Mouse (Mus musculus) megakaryocyte progenitor cell, adult 5-6 weeks (primary cell): ENCODE measurements at regions not wholly inside any gene's neighbourhood (a gene's known extent, or its start where the extent isn't known, plus 50 kb on each side); places are given as distances from the start of the nearest gene placed in this dataset.
"Not testable (repeated sequence)": the region's sequence is repeated elsewhere in the genome, so short reads cannot be mapped to it uniquely, and the experiment has no call there.

Experiments
- ATAC-seq: replicated peaks from 2 replicates; pipeline ENCODE4 v1.8.0; 2016; ENCODE audit warnings: mild to moderate bottlenecking, moderate TSS enrichment, inconsistent platforms; ENCODE audit not compliant: poor library complexity

DNA sequence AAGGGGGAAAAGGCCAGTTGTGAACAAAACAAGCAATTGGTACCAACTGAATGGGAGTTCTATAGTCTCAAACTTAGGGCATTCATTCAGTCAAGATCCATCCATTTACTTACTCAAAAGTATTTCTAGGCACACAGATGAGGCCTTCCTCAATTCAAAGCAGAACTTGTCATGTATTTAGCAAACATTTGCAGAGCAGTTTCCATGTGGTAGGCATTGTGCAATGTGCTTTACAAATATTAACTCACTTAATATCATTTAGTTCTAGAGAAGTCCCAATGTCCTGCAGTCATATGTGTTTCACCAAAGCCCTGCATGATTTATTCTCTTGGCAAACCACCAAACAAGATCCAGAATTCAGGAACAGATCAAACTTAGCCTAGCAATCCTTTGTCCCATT is 148.8 kb upstream of the Rps6ka3 start:
- ATAC-seq = peak; percentile 87

GRCm38 (mm10) chrX:159066212-159066611 is 143.9 kb upstream of the Rps6ka3 start:
- no peak for ATAC-seq

DNA sequence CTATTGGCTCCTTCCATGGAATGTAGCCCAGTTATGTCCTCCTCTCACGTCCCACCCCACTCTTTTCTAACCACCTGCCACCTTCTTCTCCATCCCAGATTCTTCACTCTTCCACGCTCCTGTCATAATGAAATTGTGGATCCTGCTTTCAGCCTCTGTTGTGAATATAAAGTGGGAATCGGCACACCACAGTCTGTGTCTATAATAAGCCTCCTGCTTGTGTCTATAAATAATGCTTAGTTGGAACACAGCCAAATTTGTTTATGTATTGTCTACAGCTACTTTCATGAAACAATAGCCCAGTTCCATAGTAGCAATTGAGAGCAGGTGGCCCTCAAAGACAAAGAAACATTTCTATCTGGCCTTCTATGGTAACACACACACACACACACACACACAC is 137.5 kb upstream of the Rps6ka3 start:
- no peak for ATAC-seq

- ATAC-seq = no peak
Observed at GRCm38 (mm10) chrX:159073533-159073932, 136.6 kb upstream of the Rps6ka3 start.

DNA sequence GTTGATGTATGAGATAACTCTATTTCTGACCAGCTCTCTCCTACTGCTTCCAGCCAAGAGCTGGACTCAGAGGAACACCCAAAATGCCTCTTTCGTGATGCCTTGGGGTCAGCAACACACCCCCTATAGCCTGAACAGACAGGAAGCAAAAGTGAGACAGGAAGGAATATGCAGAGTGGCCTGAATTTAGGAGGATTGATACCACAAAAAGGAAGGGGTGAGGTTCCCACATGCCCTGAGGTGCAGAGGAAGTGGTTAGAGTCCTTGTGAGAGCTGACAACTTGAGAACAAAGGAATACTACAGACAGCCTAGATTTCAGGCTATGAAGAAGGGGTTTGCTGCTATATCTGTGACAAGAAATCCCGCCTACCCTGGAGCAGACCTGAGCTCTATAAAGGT is 129.6 kb upstream of the Rps6ka3 start:
- ATAC-seq = peak; percentile 96

GRCm38 (mm10) chrX:159110651-159111050 is 99.5 kb upstream of the Rps6ka3 start:
- not testable (repeated sequence) for ATAC-seq

- ATAC-seq = no peak
Observed at GRCm38 (mm10) chrX:159116210-159116609, 93.9 kb upstream of the Rps6ka3 start.

GRCm38 (mm10) chrX:159140554-159140953 is 69.6 kb upstream of the Rps6ka3 start:
- ATAC-seq = no peak

DNA sequence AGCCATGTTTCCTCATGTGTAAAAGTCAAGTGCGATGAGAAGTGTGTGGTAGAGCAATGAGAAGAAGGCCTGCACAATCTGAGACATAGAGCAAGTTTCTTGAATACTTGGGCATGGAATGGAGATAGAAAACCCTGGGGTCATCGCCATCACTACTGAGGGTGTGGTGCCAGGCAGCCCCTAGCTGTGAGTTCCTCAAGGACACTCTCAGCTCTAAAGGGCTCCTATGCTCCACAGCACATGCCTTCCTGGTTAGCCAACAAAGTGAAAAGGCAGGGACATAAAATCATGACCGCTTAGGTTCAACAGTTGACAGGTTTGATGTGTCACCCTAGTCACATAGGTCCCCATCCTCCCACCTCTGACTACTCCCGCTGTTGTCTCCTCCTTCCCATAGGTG is 66.8 kb upstream of the Rps6ka3 start:
- ATAC-seq = no peak

GRCm38 (mm10) chrX:159144674-159145073 is 65.4 kb upstream of the Rps6ka3 start:
- ATAC-seq = peak; percentile 70

- peak; percentile 83 for ATAC-seq
Observed at GRCm38 (mm10) chrX:159145212-159145611, 64.9 kb upstream of the Rps6ka3 start.

DNA sequence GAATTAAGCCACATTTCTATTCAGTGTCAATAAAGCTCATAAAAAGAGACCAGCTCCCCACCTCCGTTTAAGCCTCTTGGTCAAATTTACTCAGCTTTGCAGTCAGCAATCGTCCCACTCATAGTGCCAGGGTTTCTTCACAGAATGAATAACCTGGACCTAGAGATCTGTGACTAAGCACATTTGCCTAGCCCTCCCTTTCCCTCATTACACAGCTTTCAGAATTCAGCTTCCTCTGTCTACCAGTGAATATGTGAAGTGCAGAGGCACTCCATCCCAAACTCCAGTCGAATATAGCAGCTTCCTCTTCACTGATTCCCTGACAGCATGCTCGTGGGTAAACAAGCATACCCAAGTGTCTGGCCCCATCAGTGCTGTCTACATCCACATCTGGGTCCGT is 54.3 kb upstream of the Rps6ka3 start:
- peak; percentile 61 for ATAC-seq

DNA sequence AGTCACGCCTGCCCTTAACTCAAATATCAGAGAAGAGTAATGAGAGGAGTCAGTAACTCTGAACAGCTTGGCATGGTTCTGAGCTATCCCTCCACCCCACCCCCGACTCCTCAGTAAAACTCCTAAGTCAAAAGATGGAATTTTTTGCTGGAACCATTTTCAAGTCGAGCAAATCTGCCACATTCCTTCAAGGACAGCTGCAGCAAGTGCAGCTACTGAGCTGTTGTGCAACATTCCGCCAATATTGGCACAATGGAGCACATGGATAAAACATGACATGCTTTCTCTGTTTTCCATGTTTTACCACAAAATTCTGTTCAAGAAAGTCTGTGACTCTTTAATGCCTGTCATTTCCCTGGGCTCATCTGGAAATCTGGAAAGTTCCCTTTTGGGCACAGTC is 53.1 kb upstream of the Rps6ka3 start:
- no peak for ATAC-seq

DNA sequence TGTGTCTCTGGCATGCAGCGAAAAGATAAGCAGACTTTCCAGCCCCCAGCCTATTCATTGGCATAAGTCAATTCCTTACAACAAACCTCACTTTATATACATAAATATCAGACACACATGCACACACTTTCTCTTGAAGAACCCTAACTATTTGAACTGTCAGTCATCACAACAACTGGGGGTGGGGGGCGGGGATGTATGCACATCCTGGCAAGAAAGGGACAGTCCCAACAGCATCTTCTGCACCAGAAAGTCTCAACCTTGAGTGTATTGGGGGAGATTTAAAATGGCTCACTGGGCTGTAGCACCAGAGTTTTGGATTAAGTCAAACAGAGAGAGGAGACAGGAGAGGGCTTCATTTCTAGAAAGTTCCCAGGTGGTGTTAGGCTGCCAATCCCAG is 50.4 kb upstream of the Rps6ka3 start:
- ATAC-seq = no peak
